Mouse (Mus musculus): Measurements from ENCODE around the gene Tbx3.
A peak's percentile ranks its signal among the peaks of the same experiment; 100 is the strongest.

Gene Tbx3

GRCm38 (mm10) chr5:119670566-119671108 is at the start of gene Tbx3:
Tbx3 (plus strand) TSS chr5:119670669.
- DNase-seq (ENCODE audit: extremely low spot score), result peak; percentile 94

GRCm38 (mm10) chr5:119622076-119622475 is 48.4 kb upstream of the Tbx3 start:
- DNase-seq (ENCODE audit: extremely low spot score), result no peak

GRCm38 (mm10) chr5:119624554-119624953 is 45.9 kb upstream of the Tbx3 start:
- DNase-seq (ENCODE audit: extremely low spot score), result no peak

GRCm38 (mm10) chr5:119625603-119626002 is 44.9 kb upstream of the Tbx3 start:
- no peak for DNase-seq (ENCODE audit: extremely low spot score)

- no peak for DNase-seq (ENCODE audit: extremely low spot score)
Observed at GRCm38 (mm10) chr5:119626154-119626553, 44.3 kb upstream of the Tbx3 start.

- no peak for DNase-seq (ENCODE audit: extremely low spot score)
Observed at GRCm38 (mm10) chr5:119626662-119627061, 43.8 kb upstream of the Tbx3 start.

- DNase-seq (ENCODE audit: extremely low spot score), result no peak
Observed at GRCm38 (mm10) chr5:119628100-119628499, 42.4 kb upstream of the Tbx3 start.

- no peak for DNase-seq (ENCODE audit: extremely low spot score)
Observed at GRCm38 (mm10) chr5:119628746-119629327, 41.6 kb upstream of the Tbx3 start.

GRCm38 (mm10) chr5:119633581-119633980 is 36.9 kb upstream of the Tbx3 start:
- no peak for DNase-seq (ENCODE audit: extremely low spot score)

GRCm38 (mm10) chr5:119634861-119635260 is 35.6 kb upstream of the Tbx3 start:
- DNase-seq (ENCODE audit: extremely low spot score), result no peak

- DNase-seq (ENCODE audit: extremely low spot score), result no peak
Observed at GRCm38 (mm10) chr5:119638300-119638699, 32.2 kb upstream of the Tbx3 start.

GRCm38 (mm10) chr5:119641094-119641493 is 29.4 kb upstream of the Tbx3 start:
- no peak for DNase-seq (ENCODE audit: extremely low spot score)

- DNase-seq (ENCODE audit: extremely low spot score), result no peak
Observed at GRCm38 (mm10) chr5:119641714-119642113, 28.8 kb upstream of the Tbx3 start.

- no peak for DNase-seq (ENCODE audit: extremely low spot score)
Observed at GRCm38 (mm10) chr5:119646965-119647364, 23.5 kb upstream of the Tbx3 start.

GRCm38 (mm10) chr5:119651135-119651965 is 19.1 kb upstream of the Tbx3 start:
- no peak for DNase-seq (ENCODE audit: extremely low spot score)

- no peak for DNase-seq (ENCODE audit: extremely low spot score)
Observed at GRCm38 (mm10) chr5:119656354-119656753, 14.1 kb upstream of the Tbx3 start.

GRCm38 (mm10) chr5:119656856-119657255 is 13.6 kb upstream of the Tbx3 start:
- DNase-seq (ENCODE audit: extremely low spot score), result no peak

- no peak for DNase-seq (ENCODE audit: extremely low spot score)
Observed at GRCm38 (mm10) chr5:119657362-119657761, 13.1 kb upstream of the Tbx3 start.

GRCm38 (mm10) chr5:119657804-119658203 is 12.7 kb upstream of the Tbx3 start:
- no peak for DNase-seq (ENCODE audit: extremely low spot score)

- no peak for DNase-seq (ENCODE audit: extremely low spot score)
Observed at GRCm38 (mm10) chr5:119658396-119658795, 12.1 kb upstream of the Tbx3 start.

GRCm38 (mm10) chr5:119659041-119659440 is 11.4 kb upstream of the Tbx3 start:
- DNase-seq (ENCODE audit: extremely low spot score), result no peak

GRCm38 (mm10) chr5:119660526-119661410 is 9.7 kb upstream of the Tbx3 start:
- DNase-seq (ENCODE audit: extremely low spot score), result no peak

Data from embryo, embryonic 9.5 days (tissue).